Mouse (Mus musculus) mature B cell (primary cell): ENCODE data around the gene Rasal3.

ENCODE experiments used
- in situ Hi-C: fragments of 300-500 bp; cut with MboI; formaldehyde crosslinking; loops from 2 replicates; pipeline ENCODE4 v1.14.3; 2019

The Rasal3 gene

DNA sequence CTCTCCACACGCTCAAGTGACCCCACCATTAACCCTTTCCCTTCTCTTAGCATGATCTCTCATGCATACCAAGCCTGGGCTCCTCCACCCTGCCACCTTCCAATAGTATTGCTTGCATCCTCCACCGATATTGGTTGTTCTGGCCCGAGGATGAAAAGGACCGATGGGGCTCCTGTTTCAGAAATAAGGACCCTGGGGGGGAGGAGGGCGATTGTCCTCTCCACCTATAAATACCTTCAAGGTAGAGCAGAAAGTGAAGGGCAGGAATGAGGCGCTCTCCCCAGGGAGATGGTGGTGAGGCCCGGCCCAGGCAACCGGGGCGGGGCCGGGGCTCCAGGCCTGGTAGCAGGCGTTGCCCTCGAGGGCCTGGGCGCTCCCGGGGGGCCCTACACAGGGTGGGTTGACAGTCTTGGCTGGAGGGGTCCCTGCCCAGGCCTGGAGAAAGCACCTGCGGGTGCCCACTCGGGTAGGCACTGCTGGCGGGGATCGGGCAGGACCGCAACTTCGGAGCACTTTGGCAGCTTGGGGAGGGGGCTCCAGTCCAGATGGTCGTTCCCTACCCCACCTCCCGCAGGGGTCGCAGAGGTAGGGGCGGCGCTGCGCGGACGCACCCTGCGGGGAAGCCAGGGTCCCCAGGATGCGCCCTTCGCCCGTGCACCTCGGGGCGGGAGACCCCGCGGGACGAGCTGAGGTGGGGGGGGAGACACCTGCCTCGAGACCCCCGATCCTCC lies 14.8 kb downstream of the Rasal3 start:
- in situ Hi-C loops, result no loop called here

DNA sequence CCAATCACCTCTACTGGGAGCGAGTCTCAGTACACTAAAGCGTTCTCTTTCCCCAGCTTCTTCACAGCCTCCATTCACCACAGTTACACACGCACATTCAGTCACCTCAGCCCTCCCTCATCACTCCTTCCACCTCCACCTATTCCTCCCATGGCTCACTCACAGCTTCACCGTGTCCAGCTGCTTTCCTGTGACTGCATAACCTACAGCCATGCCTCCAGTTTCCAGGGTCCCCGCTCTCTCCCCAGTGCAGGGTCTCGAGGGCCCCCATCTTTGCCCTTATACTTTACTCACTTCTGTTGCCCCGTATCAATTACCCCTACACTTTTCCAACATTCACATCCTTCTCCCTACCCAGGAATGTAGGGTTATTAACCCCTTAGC lies 15.4 kb downstream of the Rasal3 start:
- in situ Hi-C loops, result no loop called here

DNA sequence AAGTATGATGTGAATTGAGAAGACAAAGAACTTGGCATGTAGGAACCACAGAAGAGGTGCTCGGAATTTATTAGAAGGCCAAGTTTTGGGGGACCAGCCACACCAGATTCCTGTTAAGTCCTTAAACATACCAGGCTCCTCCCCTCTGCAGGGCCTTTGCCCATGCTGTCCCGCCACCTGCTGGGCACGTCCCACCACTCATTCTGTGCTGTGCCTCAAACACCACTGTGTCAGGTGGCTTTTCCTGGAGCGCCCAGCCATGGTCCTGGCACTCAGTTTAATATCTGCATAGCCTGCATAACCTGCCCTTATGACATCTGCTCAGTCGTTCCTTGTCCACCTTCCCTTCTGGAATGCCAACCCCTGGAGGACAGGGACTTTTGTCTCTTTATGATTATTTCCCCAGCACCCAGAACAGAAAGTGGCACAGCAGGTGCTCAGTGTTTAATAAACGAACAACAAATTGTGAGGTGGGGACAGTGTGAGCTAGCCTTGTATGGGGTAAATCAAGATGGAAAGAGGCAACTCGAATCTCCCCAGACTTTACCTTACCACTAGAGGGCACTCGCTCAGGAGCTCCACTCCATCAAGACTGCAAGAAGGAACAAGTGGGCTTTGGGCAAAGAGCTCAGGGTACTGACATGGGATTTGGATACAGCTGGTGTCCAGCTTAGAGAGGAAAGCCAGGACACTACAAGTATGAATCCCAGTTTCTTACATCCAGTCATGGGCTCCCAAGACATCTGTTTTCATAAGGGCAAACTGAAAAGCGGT lies 16.5 kb downstream of the Rasal3 start:
- in situ Hi-C loops, result no loop called here

DNA sequence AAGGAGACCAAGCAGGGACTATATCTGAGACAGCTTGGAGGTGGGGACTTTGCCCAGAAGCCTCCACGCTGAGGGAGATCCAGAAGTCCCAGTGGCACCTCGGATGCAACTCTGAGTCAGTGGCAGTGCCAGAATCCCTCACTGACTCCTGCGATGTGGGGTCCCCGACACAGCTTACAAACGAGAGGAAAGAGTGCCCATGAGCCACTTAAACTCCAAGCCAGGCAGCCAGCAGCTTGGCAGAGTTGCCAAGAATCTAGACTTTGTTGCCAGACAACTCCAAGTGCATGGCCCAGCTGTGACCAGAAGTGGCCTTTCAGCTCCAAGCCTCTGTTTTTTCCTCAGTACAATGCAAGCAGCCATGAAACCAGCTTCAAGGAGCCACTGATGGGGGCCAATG lies 19.7 kb downstream of the Rasal3 start:
- in situ Hi-C loops, result no loop called here

DNA sequence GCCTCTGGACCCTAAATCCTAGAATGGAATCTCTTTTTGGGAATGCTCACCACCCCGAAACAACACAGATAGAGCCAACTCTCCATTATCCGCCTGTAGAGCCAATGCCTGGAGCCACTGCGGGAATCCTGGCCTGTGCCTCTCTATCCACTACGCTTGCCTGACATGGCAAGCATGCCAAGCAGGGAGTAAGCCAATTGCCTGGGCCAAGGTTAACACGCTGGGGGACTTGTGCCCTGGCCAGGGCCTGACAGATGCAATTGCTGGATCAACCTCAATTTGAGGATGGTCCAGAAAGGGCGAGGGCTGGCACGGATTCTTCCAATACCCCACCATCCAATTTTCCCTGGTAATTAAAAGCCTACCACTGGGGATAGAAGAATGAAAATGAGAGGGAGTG lies 20.8 kb downstream of the Rasal3 start:
- in situ Hi-C loops, result no loop called here

DNA sequence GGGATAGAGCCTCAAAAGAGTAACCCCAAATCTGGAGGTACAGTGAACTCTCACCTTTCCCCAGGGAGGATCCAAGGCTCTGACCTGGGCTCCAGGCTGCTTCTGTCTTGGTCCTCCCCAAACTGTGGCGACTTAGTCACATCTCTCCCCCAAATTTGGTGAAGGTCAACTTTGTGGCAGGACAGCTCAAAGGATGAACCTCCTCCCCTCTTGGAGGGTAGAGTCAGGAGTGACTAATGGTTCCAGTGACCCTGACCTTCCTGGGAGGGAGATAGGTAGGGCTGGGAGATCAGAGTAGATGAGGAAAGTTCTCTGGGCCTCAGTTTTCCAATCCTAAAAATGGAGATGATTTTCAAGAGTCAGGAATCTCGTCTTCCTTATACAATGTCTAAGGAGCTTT lies 24.6 kb downstream of the Rasal3 start:
- in situ Hi-C loops, result no loop called here

DNA sequence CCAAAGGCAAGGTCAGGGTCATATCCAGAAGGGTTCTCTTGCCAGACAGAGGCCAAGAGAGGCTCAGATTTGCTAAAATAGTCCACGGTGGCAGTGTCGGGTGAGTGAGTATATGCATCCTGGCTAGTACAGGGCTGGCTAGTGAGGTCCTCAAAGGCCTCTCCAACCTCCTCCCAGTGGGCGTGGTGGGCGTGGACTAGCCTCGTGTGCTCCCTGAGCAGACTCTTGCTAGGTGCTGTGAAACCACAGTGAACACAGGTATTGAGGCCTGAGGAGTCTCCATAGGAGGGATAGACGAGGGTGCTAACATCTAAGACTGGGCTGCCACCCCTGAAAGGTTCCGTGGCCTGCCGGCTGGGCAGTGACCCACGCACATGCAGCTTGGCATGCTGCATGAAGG lies 26.2 kb downstream of the Rasal3 start:
- in situ Hi-C loops, result no loop called here

DNA sequence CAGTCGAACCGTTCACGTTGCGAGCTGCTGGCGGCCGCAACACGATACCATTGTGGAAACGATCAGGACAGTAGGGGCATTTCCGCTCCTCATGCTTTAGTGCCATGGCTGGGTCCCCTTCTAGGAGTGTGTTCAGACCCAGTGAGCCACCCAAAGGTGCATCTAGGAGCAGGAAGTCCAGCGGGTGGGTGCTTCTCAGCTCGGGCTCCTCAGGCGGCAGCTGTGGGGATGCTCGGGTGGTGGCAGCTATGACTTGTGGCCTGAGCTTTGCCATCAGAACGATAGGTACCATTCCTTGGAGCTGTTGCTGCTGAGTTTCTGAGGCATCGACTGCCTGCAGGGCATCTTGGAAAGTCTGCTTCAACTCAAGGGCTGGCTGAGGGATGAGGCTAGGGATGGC lies 26.9 kb downstream of the Rasal3 start:
- in situ Hi-C loops, result no loop called here

DNA sequence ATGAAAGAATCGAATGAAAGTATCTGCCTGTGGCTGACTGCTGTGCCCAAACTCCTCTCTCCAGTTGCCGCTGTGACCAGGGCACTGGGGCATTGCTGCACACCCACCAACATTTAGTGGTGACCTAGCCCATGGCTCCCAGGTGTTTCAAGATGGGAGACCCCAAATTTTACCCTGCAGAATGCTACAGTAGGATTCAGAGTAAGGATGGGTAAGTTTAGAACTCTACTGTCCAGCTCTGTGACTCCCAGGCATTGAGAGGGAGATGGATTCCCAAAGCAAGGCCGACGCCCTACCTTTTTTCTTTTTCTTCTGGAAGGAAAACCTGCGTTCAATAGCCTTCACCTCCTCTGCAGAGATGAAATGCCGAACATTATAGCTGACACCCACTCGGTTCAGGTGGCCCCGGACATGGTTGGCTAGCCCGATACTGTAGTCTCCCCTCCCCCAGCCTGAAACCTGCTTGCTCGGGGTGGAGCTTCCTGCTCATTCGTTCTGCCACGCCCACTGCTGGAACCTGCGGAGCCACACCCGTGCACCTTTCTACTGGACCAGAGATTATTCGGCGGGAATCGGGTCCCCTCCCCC lies 34.3 kb downstream of the Rasal3 start:
- in situ Hi-C loops, result no loop called here

DNA sequence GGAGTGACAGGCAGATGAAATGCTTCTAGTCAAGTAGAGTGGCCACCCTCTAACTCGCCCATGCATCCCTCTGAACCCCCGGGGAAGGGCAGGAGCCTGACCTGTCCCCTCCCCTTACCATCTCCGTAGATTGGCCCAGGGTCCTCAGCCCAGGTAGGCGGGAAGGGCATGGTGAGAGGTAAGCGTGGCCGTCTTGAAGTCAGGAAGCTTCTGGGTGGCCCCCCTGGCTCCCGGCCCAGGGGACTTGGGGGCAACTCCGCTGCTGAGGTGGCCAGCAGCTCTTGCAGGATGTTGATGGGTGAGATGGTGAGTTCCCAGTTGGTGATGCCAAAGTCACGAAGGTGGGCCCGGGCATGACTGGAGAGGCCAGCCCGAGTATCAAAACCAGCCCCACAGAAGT lies 35.7 kb downstream of the Rasal3 start:
- in situ Hi-C loops, result no loop called here

DNA sequence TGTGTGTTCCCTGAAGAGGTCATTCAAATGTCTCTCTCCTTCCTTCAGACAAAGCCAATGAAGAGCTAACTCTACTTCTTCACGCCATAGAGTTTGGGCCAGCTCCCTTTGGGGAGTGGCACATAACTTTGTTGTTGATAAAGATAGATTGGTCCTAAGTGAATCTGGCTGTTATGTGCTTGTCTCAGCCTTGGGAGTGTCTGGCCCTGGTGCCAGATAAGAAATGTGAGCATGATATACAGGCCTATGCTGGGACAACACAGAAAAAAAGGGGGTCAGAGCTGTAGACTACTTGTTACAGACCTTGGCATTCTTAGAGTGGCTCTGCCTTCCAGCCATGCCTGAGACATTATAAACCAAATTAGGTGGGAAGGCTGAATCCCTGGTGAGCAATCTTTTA lies 38.1 kb downstream of the Rasal3 start:
- in situ Hi-C loops, result no loop called here

DNA sequence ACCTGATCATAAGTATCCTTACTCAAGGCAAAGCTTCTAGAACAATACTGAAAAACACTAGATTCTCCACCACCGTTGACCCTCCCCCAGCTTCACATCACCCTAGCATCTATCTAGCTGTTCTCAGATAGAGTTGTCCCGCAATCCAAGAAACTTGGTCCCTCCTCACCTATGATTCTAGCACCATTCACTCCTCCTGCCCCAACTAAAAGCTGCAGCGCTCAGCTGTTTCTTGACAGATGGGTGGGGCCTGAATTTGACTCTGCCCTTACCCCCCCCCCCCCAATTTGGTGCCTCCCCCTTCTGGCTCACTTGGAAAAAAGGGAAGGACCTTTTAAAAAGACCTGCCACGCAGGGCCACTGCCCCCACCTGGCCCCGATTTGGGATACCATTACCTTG lies 38.5 kb downstream of the Rasal3 start:
- in situ Hi-C loops, result no loop called here

DNA sequence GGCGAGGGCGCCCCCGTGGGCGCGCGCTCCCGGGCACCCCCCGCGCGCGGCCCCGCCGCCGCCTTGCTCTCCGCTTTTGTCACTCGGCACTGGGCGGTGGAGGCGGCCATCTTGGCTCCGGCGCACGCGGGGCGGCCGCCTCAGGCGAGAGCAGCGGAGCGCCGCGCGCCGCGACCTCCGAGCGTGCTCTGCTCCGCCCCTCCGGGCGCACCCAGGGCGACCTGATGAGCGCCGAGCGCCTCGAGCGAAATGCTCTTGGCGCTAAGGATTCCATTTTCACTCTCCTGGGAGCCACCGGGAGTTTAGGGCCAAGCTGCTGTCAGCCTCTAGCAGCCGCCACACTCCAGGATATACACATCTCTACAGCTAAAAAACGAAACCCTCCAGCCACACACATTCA lies 39.1 kb downstream of the Rasal3 start:
- in situ Hi-C loops, result no loop called here

DNA sequence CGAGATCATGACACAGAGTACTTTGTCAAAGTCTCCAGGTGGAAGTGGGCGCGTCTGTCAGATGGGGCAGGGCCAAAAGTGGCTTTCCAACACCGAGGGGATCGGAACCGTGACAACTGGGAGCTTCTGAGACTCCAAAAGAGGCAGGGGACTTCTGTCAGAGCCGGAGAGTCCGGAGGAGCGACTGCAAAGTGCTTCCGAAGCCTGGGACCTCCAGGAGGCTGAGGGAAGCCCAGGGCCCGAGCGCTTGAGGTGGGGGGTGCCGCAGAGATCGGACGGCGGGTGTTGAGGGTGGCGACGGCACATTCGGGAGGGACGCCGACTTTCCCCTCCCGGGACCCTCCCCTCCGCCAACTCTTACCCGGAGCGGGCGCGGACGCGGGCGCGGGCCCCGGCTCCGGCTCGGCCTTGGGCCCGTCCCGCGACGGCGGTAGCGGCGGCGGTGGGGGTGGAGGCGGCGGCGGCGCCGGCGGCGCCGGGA lies 39.5 kb downstream of the Rasal3 start:
- in situ Hi-C loops, result no loop called here

DNA sequence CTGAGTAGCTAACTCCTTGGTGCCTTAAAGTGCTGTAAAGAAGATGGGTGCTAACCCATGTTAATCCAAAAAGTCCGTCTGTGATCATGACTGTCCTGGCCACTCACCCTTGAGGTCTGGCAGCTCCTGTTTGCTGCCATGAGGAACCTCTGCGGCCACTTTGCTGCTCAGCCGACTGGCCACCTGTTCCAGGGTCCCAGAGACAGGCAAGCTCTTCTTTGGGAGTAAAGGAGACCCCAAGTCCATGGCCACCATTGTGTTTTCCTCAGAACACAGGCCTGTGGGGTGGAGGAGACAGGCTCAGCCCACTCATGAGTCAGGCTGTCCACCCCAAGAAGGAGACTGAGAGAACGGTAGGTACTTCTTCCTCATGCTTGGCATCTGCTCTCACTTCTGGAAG lies 40.7 kb downstream of the Rasal3 start:
- in situ Hi-C loops, result no loop called here

DNA sequence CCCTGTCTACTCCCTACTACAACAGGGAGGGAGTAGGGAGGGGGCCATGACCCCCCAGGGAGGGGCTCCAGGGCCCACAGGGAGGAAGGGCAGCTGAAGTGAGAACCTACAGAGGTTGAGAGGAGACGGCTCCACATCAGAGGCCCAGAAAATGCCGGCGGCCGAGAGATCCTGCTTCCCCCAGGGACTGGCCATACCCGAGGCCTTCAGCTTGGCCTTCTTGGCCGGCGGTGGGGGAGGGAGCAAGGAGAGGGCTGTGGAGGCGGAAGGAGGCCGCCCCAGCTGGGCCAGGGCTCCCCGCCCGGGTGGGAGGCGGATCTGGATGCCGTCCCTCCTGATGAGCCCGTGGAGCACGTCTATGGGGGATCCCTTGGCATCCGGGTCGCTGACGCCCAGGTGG lies 43.5 kb downstream of the Rasal3 start:
- in situ Hi-C loops, result no loop called here

DNA sequence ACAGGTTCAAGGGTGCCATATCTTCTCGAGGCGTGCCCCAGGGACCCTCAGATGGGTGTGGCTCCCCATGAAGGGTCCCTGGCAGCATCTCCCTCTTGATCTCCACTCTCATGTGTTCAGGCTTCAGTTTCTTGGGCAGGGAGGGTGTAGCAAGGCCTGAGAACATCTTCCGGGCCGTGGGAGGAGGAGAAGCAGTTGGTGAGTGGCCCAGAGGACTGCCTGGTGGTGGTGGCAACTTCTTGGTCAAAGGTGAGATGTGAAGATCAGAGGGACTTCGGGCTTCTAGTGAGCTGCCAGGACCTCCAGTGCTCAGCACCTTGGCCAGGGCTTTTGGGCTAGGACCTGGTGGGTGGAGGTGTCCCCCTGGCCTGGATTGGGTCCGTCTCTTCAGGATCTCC lies 44.4 kb downstream of the Rasal3 start:
- in situ Hi-C loops, result no loop called here

DNA sequence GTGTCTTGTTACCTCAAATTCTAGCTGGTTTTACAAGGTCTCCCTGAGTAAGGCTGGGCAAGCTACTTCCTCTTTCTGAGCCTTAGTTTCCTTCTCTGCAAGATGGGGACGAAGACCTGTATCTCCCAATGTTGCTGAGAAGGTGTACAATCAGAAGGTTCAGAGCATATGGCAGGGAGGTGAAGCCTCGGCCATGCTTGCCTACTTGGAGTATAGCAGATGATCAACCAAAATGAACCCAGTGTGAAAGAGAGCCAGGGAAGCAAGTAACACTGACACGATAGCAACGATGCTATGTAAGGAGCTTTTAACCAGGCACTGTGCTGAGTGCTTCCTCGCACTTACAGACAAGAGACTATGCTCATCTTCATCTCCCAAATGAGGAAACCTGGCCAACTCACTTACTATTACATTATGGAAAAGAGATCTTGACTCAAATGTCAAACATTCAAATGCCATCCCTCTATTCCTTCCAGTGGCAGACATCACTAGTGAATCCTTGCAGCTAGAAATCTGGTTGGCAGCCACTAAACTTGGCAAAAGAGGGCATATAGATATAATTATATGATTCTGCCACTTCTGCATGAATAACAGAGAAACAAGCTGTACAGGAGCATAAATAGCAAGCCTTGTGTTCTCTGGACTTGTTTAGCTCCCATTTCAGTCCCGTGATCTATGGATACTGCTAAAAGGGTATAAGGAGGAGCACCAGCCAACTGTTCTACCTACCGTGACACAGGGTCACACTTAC lies 45.0 kb downstream of the Rasal3 start:
- in situ Hi-C loops, result no loop called here

DNA sequence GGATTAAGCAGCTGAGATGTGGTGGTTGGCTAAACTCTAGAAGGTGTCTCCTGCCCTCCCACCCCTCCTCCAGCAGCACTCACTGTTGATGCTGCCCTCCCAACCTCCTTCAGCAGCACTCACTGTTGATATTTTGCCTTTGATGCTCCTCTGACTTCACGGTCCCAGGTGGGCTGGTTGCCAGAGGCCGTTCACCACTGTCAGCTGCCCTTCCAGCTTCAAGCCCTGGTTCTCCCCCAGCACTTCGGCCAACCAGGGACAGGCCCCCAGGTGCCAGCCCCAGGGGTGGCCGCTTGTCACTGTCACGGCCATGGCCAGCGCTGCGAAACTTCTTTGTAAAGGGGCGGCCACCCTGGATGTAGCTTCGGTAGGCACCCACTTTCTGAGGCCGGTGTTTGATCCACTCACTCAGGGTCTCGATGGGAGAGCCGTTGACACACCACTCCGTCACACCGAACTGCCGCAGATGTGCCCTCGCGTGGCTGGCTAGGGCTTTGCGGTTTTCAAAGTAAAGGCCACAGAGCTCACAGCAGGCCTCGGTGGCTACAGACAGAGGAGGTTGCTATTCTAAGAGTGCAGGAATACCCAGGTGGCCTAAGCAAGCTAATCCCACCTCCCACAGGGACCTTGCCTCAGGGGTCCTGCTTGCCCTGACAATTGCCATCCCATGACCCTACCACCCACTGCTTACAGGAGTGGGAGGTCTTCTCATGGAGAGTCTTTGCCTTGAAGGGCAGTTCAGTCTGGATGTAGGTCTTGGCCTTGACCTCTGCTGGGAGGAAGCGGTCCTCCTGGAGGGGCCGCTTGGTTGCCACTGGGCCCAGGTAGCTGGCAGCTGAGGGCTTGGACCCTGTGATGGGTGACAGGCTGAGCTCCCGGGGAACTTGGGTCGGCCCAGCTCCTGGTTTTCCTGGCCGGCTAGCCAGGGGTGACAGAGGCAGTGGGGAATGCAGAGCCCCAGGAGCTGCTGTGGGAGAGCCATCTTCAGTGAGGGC lies 46.3 kb downstream of the Rasal3 start:
- in situ Hi-C loops, result no loop called here

DNA sequence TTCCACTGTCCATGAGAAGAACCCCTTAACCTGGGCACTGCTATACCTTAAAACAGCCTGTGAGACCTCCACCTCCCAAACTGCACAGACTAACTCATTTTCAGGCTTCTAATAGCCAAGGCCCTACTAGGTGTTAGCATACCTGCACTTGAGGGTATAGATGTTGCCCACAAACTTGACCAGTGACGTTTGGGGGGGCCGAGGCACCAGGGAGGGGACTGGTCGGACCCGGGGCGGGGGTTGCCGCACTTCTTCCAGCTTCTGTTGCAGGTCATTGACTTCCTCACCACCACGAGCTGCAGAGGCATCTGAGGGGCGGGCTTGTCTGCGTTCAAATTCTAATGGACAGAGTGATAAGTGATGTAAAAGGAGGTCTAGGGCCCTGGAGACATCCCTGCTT lies 47.1 kb downstream of the Rasal3 start:
- in situ Hi-C loops, result no loop called here

DNA sequence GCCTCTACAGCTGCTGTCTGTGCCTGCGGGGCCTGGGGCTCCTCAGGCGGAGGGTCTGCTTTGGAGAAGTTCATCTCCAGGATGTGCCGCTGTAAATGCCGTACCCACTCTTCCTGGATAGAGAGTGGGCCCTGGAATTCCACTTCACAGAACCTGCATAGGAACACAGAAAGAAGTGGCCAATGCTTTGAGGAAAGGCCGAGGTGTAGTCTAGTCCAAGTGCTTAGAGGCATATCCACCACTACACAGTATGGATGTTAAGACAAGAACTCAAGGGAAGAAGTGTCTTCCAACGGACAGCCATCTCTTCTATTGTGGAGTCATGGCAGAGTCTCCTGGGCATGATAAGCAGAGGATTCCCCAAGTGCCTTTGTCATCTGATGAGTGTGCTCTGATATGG lies 48.4 kb downstream of the Rasal3 start:
- in situ Hi-C loops, result no loop called here
